Mouse (Mus musculus): ENCODE results near the gene Wbp4. TPM values are rescaled to one million over a fixed set of nuclear protein-coding genes. Genes with fewer than 3 reads are reported as not detected.

Gene Wbp4
- 5.7 and 11.0 TPM in 2 replicates for polyA plus RNA-seq (2012; ENCODE audit: low replicate concordance)

GRCm38 (mm10) chr14:79481339-79482151, at the start of gene Wbp4:
Gene Wbp4 (minus strand): TSS chr14:79481520.

DNA sequence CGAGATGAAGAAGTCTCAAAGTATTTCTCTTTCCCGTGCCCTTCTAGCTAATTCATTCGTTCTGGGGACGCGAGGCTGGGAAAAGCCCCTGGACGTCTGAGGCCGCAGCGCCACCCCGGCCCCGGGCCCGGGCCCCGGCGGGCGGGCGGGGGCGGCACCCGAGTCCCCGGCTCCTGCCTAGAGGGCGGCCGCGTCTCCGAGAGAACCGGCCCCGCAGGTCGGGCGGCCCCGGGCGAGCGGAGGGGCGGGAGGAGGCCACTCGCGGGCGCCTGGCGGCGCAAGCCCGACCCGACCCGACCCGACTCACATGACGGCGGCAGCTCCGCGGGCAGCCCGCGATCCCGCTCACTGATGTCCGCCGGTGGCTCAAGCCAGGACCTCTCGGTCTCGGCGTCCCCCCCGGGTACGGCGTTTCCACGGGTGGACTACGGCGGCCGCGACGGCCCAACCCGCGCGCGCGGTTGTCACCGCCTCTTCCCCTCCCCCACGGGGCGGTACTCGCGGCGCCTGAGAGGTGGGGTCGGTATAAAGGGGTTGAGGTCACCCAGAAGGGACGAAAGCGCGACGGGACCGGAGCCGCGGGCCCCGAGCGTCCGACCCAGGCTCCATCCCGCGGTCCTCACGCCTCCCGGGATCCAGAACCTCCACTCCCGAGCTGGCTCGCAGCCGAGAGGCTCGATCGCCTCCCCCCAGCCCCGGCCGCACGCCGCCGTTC, 539 bp downstream of the Wbp4 start, which contains the start of gene Elf1:
Gene Elf1, plus strand, starts transcription at position 571 of the 715 bp plus-strand sequence.

DNA sequence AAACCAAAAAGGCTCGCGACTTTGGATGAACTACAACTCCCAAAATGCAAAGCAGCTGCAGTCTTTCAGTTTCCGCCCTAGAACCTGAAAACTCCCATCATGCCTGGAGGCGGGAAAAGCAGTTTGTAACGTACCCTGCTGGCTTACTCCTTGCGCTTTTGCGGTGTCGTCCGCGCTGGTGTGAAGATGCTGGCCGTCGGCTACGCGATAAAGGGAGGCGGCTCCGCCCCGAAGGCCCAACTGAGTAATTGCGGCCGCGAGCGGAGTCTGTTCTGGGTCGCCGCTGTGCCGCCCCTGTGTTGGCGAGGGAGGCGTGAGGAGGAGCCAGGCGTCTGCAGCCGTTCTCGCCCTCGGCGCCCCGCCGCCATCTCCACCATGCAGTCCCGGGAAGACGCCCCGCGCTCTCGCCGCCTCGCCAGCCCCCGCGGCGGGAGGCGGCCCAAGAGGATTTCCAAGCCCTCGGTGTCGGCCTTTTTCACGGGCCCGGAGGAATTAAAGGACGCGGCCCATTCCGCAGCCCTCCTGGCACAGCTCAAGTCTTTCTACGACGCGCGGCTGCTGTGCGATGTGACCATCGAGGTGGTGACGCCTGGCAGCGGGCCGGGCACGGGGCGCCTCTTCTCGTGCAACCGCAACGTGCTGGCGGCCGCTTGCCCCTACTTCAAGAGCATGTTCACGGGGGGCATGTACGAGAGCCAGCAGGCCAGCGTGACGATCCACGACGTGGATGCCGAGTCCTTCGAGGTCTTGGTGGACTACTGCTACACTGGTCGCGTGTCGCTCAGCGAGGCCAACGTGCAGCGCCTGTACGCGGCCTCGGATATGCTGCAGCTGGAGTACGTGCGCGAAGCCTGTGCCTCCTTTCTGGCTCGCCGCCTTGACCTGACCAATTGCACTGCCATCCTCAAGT, 29.4 kb downstream of the Wbp4 start, which contains the start of gene Kbtbd6:
Gene Kbtbd6, plus strand, starts transcription at position 155 of the 910 bp plus-strand sequence.

DNA sequence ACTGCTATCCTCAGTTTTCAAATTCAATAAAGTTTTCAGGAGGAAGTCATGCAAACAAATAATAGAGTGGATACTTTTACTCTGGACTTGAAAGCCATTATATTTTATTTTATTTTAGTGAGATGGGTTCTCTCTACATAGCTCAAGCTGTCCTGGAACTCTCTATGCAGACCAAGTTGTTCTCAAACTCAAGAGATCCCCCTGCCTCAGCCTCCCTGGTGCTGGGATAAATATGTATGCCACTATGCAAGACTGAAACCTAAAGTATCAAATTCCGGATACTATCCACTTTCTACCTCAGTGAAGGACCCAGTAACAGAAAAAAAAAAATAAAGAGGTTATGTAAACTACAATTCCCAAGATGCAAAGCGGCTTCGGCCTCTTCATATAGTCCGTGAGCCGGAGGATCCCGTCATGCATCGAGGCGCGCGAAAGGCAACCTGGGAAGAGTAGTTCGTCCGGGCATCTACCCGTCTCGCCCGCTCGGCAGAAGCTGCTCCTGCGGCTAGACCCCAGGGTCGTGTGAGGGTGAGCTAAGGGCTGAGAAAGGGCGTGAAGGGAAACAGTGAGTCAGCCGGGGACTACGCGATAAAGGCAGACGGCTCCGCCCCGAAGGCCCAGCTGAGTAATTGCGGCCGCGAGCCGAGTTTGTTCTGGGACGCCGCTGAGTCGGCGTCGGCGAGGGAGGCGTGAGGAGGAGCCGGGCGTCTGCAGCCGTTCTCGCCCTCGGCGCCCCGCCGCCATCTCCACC, 55.2 kb downstream of the Wbp4 start, which contains the start of gene Kbtbd7:
Gene Kbtbd7, plus strand, starts transcription at position 533 of the 751 bp plus-strand sequence.

Other genes with a start within 250 kb of the Wbp4 start
- gene Zfp957, start 234.2 kb downstream of the Wbp4 start, polyA plus RNA-seq (2012; ENCODE audit: low replicate concordance), result not detected in 2 replicates
- gene Rgcc, start 179.9 kb downstream of the Wbp4 start, polyA plus RNA-seq (2012; ENCODE audit: low replicate concordance), result 13.2 and 18.0 TPM in 2 replicates
- 6.7 and 20.8 TPM in 2 replicates for gene Naa16, start 90.7 kb downstream of the Wbp4 start, polyA plus RNA-seq (2012; ENCODE audit: low replicate concordance)
- gene Mtrf1, start 83.7 kb downstream of the Wbp4 start, polyA plus RNA-seq (2012; ENCODE audit: low replicate concordance), result not detected in 2 replicates
- 2.2 and 4.5 TPM in 2 replicates for gene Kbtbd7, start 55.0 kb downstream of the Wbp4 start, polyA plus RNA-seq (2012; ENCODE audit: low replicate concordance)
- gene Kbtbd6, start 29.7 kb downstream of the Wbp4 start, polyA plus RNA-seq (2012; ENCODE audit: low replicate concordance), result 2.5 and 2.8 TPM in 2 replicates
- gene Elf1, start 326 bp downstream of the Wbp4 start, polyA plus RNA-seq (2012; ENCODE audit: low replicate concordance), result 6.5 and 7.1 TPM in 2 replicates
- 0.15 and 1.1 TPM in 2 replicates for gene Sugt1, start 106.2 kb upstream of the Wbp4 start, polyA plus RNA-seq (2012; ENCODE audit: low replicate concordance)
- gene Cnmd, start 180.7 kb upstream of the Wbp4 start, polyA plus RNA-seq (2012; ENCODE audit: low replicate concordance), result not detected in 2 replicates